17 mouse cellular contexts compared by ENCODE assay signal in genomic region chr6:71806713-71807112, GRCm38 (mm10).
"Had no signal": no experiment of that assay in that cellular context is flagged by ENCODE, and none has a peak within 500 bp of the region (broad histone marks: within the 10 kb centered on the region; RNA-seq: fewer than 3 reads in every experiment).

No protein-coding gene starts in this region.

- H3K4me3 ChIP-seq: kidney, embryonic 15.5 days; limb, embryonic 13.5 days; midbrain, embryonic 13.5 days had no signal

- H3K9ac ChIP-seq: kidney, embryonic 15.5 days; limb, embryonic 13.5 days; liver, embryonic 14.5 days; midbrain, embryonic 13.5 days had no signal

- ATAC-seq: midbrain, embryonic 13.5 days; midbrain, embryonic 16.5 days had no signal

- H3K27ac ChIP-seq: kidney, embryonic 15.5 days; limb, embryonic 13.5 days; liver, embryonic 14.5 days; midbrain, embryonic 13.5 days; stomach, postnatal 0 days had no signal

- DNase-seq: kidney, adult 11 months; kidney, adult 8-10 months; kidney, postnatal 10 days; kidney, postnatal 4 days; left cerebral cortex, postnatal 4 days; lung, adult 2 months; lung, postnatal 14 days; lung, postnatal 4 days; thymus, adult 2 months; thymus, postnatal 14 days; thymus, postnatal 4 days had no signal

- H3K4me2 ChIP-seq: kidney, embryonic 15.5 days; limb, embryonic 13.5 days; midbrain, embryonic 13.5 days had no signal

- H3K27me3 ChIP-seq: kidney, embryonic 15.5 days; limb, embryonic 13.5 days; midbrain, embryonic 13.5 days had no signal

- H3K9me3 ChIP-seq: kidney, embryonic 15.5 days; limb, embryonic 13.5 days; midbrain, embryonic 13.5 days had no signal
